Mouse (Mus musculus): ENCODE results near the gene Dctpp1.

Dctpp1 gene

DNA sequence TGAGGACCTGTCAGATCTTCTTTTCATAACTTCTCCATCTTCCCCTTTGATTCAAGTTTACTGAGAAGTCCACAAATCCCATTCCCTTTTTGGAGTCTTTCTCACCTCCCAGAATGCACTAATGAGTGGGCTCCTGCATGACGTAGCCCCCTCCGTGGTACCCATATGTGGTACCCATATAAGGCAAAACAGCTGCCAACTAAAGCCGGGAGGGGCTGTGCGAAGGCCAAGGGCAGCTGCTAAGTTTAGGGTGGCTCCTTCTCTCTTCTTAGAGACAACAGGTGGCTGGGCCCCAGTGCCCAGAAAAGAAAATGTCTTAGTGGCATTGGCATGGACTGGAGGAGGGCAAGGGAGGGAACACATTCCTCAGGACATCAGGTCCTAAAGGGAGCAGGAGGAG, 50.2 kb downstream of the Dctpp1 start:
- no peak for DNase-seq (ENCODE audit: low read depth)

DNA sequence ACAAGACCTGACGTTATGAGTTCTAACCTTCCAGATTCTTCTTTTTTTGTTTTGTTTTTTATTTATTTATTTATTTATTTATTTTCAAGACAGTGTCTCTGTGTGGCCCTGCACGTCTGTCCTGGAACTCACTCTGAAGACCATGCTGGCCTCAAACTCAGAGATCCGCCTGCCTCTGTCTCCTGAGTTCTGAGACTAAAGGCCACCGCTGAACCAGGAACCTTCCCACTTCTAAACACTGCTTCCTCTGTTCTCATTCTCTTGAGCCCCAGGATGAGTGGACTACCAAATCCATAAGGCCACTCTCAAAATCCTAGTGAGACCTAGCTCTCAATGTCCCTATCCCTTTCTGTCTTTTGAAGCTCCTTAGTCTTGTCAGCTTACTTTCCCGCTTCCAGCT, 50.7 kb downstream of the Dctpp1 start:
- DNase-seq (ENCODE audit: low read depth) = no peak

DNA sequence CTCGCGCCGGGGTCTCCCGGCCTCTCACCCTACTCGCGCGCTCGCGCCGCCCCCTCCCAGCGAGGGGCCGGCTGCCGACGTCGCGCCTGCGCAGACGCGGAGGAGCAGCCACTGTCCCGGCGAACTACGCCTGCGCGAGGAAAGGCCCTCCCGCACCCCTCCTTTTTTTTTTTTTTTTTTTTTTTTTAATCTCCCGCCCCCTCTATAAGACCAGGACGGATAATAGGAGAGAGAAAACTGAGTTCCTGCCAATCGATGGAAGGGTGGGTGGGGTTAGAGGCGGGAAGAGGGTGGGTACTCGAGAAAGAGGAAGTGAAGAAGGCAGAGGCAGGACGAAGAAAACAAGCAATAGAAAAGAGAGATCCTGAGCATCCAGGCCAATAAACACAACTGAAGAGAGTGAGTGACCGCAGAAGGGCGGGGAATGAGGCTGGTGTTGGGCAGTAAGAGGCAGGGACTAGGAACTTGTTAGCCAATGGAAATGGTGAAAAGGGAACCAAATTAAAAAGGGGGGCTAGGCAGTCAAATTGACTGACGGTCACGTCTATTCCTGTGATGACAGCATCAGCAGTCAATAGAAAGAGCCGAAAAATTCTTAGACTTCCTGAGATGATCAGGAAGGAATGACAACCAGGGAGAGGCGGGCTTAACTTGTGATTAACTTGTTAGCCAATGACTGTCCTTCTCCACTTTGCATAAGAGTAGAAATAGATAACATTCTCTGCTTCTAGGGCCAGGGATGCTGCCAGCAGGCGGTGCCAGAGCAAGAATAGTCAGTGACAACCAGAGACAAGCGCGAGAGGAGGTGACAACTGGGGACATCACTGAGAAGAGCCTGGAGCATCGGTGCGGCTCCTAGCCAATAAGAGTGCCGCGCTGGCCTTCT, 51.7 kb downstream of the Dctpp1 start, which contains the start of gene Mylpf:
TSS of gene Mylpf (plus strand) at position 338 of the 886 bp plus-strand sequence.
- DNase-seq (ENCODE audit: low read depth) = peak; percentile 97

DNA sequence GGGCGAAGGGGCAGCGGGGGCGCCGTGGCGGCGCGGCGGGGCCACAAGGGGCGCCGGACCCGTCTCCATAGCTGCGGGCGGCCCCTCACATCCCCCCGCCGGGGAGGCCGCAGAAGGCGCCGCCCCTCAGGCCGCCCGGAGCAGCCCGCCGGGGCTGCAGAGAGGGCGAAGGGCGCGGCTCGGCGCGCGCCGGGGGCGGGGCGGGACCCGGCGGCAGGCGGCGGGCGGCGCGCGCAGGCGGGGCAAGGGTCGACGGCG, 52.3 kb downstream of the Dctpp1 start, which contains the start of gene Tbc1d10b:
TSS of gene Tbc1d10b (minus strand) at position 174 of the 258 bp plus-strand sequence.
- DNase-seq (ENCODE audit: low read depth) = no peak

DNA sequence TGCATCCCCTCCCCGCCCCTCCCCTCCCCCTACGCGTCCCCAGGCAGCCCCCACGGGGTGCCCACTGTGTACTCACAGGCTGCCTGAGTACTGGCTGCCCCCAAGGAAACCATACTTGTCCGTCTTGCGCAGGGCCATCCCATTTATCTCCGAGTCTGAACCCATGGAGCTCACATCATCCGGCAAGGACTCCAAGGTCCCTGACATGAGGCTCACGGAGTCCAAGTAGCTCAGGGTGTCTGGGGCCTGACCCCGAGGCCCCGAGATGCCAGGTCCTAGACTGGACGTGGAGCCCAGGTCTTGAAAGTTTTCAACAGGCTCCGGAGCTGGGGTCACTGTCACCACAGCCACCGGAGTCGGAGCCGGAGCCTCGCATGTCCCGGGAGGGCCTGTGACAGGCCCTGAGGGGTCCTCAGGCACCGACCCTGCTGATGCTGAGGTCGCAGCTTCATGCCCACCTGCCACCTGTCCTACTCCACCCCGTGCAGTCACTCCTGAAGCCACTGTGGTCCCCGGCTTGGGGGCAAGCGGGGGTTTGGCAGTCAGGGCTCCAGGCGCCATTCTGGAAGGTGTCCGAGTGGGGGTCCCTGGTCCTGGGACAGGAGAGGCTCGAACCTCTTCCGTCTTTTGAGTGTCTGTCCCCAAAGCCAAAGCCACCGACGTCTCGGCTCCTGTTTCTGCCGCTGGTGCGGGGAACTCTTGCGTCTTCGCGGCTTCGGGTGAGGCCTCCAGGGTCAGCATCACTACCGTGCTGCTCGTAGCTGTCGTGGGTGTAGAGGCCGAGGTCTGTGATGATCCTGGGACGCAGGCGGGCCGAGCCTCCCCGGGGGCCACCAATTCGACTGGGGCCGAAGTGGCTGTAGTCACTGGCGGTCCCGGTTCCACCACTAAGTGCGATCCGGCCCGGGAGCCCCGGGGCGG, 52.9 kb downstream of the Dctpp1 start:
- DNase-seq (ENCODE audit: low read depth) = peak; percentile 60

All from naive thymus-derived CD4-positive, alpha-beta T cell, adult 2 months (primary cell).